Mouse (Mus musculus) midbrain, embryonic 16.5 days (tissue): ENCODE measurements around the gene Abhd10. TPM values are rescaled to one million over a fixed set of nuclear protein-coding genes. Genes with fewer than 3 reads are reported as not detected.

ENCODE experiments used
- ATAC-seq: fragments of 200-750 bp; cut with Nextera tagmentation; 2 replicates; pipeline ENCODE4 v1.8.0; 2017; ENCODE audit warnings: moderate TSS enrichment
- H3K27ac ChIP-seq: fragments of 300-500 bp; sonication (generic); 2 replicates; pipeline ENCODE4 v1.5.1; 2014; ENCODE audit warnings: mild to moderate bottlenecking, low read length, mixed read lengths
- H3K27me3 ChIP-seq: fragments of 300-500 bp; sonication (generic); 2 replicates; pipeline ENCODE4 v1.6.1; 2014; ENCODE audit warnings: low read depth, low read length, mixed read lengths; ENCODE audit not compliant: control insufficient read depth, insufficient read depth
- H3K36me3 ChIP-seq: fragments of 300-500 bp; sonication (generic); 2 replicates; pipeline ENCODE4 v1.6.1; 2014; ENCODE audit warnings: mild to moderate bottlenecking, low read length, moderate library complexity, mixed read lengths; ENCODE audit not compliant: control insufficient read depth, insufficient read depth
- H3K4me1 ChIP-seq: fragments of 300-500 bp; sonication (generic); 2 replicates; pipeline ENCODE4 v1.6.1; 2014; ENCODE audit warnings: mild to moderate bottlenecking, low read length, mixed read lengths; ENCODE audit not compliant: control insufficient read depth, insufficient read depth
- H3K4me2 ChIP-seq: fragments of 300-500 bp; sonication (generic); 2 replicates; pipeline ENCODE4 v1.6.1; 2014; ENCODE audit warnings: mild to moderate bottlenecking, low read length, mixed read lengths
- H3K4me3 ChIP-seq: fragments of 300-500 bp; sonication (generic); 2 replicates; pipeline ENCODE4 v1.5.1; 2014; ENCODE audit warnings: low read depth, mild to moderate bottlenecking, low read length, moderate library complexity, mixed read lengths
- H3K9ac ChIP-seq: fragments of 300-500 bp; sonication (generic); 2 replicates; pipeline ENCODE4 v1.6.1; 2014; ENCODE audit warnings: low read depth, low read length, mixed read lengths
- H3K9me3 ChIP-seq: fragments of 300-500 bp; sonication (generic); replicated peaks from 2 replicates; pipeline ENCODE4 v1.6.1; 2014; ENCODE audit warnings: mild to moderate bottlenecking, low read length, mixed read lengths; ENCODE audit not compliant: control insufficient read depth, poor library complexity, severe bottlenecking
- WGBS: fragments of 180-500 bp; shearing (Covaris S2); extraction: QIAGEN DNeasy Blood & Tissue Kit; methylation state at CpG from one replicate; pipeline ENCODE4 v1.1.7; 2014; 5-methylcytosine and 5-hydroxymethylcytosine counted together
- polyA plus RNA-seq: library from polyadenylated mRNA; unstranded; fragments of >200 nt; fragmentation: Nextera tagmentation; extraction: Ambion mirVana; gene quantifications from 2 replicates; pipeline ENCODE4 v1.2.1, GENCODE M21; 2015

Abhd10 gene
- polyA plus RNA-seq, 1 experiment from 2014 or later = 42.3 TPM

DNA sequence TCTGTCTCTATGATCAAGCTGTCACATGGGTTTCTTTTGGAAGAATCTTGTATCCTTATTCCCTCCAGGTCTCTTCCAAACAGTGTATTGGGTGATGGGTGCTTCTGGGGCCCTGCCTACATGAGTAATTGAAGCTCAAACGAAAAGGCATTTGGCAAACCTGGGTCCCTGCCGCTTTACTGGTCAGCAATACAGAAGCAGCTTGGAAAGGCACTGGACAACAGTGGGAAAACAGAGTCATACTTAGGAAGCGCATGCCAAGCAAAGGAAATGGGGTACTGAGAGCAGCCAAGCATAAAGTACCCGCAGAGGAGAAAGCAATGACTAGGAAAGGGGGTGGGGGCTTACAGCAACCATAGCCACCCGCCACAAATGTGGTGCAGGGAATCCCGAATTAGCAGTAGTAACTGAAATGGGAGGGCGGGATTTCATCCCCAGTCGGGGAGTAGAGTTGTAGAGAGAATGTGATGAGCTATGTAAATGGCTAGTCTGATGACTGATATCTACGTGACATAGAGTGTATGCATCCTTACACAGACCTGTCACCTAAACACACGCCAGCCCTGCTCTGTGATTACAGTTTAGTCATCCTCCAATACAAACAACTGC is 22.6 kb downstream of the Abhd10 start:
- Histone ChIP-seq H3K36me3 (peaks cover 35% of the 10 kb centered on the region), H3K9ac (no peak overlapping the region), H3K27ac (no peak overlapping the region), H3K27me3 (no peaks in the 10 kb centered on the region), H3K9me3 (no peaks in the 10 kb centered on the region; the same call in 1 of the 2 replicates), H3K4me3 (no peak overlapping the region), H3K4me2 (no peak overlapping the region), H3K4me1 (peaks cover 31% of the 10 kb centered on the region)
- ATAC-seq = no peak
- WGBS = 92% methylated on average over 10 of the region's 10 CpGs

DNA sequence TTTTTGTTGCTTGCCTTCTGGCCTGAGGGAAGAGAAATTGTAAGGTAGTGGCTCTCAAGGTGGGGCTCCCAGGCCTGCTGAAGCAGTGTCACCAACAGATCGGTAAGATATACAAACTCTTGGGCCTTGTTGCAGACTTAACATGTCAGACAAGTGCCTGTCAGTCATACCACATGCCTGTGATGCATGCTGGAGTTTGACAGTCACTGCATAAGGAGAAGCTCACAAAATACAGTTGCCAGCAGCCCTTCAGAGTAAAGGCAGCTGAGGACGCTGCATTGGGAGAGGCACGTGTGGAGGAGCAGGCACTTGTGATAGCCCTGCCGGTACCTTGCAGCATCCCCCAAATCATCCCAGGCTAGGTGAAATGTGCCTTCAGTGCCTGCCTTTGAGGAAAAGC is 24.5 kb downstream of the Abhd10 start:
- Histone ChIP-seq H3K4me1 (peaks cover 31% of the 10 kb centered on the region), H3K9me3 (no peaks in the 10 kb centered on the region; the same call in 1 of the 2 replicates), H3K9ac (no peak overlapping the region), H3K27me3 (no peaks in the 10 kb centered on the region), H3K36me3 (peaks cover 39% of the 10 kb centered on the region), H3K4me3 (no peak overlapping the region), H3K27ac (no peak overlapping the region), H3K4me2 (no peak overlapping the region)
- no peak for ATAC-seq
- WGBS = 97% methylated on average over 4 of the region's 4 CpGs

DNA sequence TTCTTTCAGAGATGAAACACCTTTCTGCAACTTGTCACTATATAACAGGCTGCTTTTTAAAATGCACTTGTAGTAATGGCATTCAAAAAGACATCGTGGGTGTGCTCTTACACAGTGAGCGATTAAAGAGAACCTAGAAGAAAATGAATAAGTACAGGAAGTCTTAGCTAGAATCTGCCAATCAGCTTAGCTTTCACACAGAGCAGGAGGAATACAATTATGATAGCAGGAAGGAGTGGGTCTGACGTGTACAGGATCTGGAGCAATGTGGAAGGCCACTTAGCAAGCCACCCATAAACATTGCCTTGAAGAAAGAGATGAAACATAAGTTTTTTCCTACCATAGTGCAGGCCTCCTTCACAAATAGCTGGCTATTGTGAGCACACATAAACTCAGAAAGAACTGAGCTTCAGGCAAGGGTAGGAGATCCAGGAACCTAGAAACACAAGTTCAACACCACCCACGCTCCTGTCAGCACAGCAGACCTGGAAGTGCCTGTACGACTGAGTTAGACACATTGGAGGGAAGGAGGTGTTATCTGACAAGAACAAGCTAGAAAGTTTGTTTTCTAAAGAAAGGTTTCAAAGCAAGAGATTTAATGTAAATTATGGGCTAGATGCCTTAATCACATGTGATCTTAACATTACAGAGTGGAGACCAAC is 28.1 kb downstream of the Abhd10 start:
- 82% methylated on average over 5 of the region's 5 CpGs for WGBS
- H3K9me3 ChIP-seq = no peaks in the 10 kb centered on the region; the same call in 1 of the 2 replicates
- no peak overlapping the region for H3K27ac ChIP-seq
- no peak overlapping the region for H3K4me3 ChIP-seq
- no peak overlapping the region for H3K4me2 ChIP-seq
- H3K27me3 ChIP-seq = no peaks in the 10 kb centered on the region
- peaks cover 50% of the 10 kb centered on the region for H3K36me3 ChIP-seq
- H3K4me1 ChIP-seq = peaks cover 1% of the 10 kb centered on the region; the same call in 1 of the 2 replicates
- ATAC-seq = no peak
- H3K9ac ChIP-seq = no peak overlapping the region

DNA sequence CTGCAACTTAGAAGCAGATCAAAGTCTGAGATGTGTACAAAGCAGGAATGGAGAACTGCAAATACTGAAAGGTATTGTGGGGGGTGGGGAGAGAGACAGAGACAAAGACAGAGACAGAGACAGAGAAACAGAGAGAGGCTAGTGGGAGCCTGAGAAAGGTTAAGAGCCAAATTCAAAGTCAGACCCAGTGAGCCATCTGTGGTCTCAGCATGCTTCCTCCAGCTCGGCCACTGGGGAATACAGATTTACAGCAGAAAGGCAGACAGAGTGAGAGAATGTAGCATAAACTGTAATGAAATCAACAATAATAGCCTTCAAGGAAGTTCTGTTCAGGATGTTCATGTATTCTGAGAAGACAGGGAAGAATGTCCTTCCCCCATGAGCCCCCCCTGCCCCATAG is 28.9 kb downstream of the Abhd10 start:
- H3K4me3 ChIP-seq = no peak overlapping the region

DNA sequence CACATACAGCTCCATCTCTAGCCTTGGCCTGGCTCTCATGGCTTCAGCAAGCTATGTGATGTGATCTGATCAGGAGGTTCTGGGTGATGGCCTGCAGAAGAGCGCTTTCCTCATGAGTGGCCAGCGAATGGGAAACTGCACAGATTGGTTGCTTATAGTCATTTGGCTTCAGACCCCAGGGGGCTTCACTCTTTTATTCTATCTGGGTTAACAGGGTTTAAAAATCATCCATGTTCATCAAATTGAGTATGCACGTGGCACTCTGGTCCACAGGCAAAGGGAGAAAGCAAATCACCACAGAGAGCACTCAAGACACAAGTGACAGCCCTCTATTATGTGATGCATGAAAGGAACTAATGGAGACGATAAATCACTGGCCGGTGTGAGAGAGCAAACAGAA is 29.5 kb downstream of the Abhd10 start:
- Histone ChIP-seq H3K4me3 (no peak overlapping the region), H3K27me3 (no peaks in the 10 kb centered on the region), H3K9ac (no peak overlapping the region), H3K27ac (no peak overlapping the region), H3K4me1 (no peaks in the 10 kb centered on the region), H3K4me2 (no peak overlapping the region), H3K36me3 (peaks cover 44% of the 10 kb centered on the region), H3K9me3 (no peaks in the 10 kb centered on the region; the same call in 1 of the 2 replicates)
- ATAC-seq = no peak
- 60% methylated on average over 5 of the region's 5 CpGs for WGBS

More for the DNA sequence above, 28.9 kb downstream of the Abhd10 start:
- Histone ChIP-seq H3K27ac (no peak overlapping the region), H3K9me3 (no peaks in the 10 kb centered on the region; the same call in 1 of the 2 replicates), H3K4me1 (no peaks in the 10 kb centered on the region), H3K9ac (no peak overlapping the region), H3K4me2 (no peak overlapping the region), H3K36me3 (peaks cover 50% of the 10 kb centered on the region), H3K27me3 (no peaks in the 10 kb centered on the region)
- 80% methylated on average over 1 of the region's 1 CpGs for WGBS
- ATAC-seq = no peak

DNA sequence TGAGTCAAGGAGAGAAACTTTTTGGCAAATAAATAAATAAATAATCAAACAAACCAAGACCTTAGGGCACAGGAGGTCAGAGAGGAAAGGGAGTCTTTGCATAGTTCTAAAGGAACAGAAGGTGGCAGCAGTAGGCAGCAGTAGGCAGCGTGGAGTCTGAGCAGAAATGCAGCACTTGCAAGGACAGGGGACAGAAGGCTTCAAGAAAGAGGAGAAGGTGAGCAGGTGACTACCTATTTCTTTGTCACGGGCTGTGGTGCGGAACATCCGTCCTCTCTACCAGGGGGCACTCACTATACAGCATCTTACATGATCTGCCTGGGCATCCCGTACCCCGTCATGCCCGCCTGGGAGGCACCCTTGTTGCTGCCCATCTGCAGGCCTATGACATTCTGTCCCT is 31.5 kb downstream of the Abhd10 start:
- Histone ChIP-seq H3K9me3 (no peaks in the 10 kb centered on the region), H3K4me3 (no peak overlapping the region), H3K27ac (no peak overlapping the region), H3K4me2 (no peak overlapping the region), H3K36me3 (peaks cover 28% of the 10 kb centered on the region), H3K4me1 (no peaks in the 10 kb centered on the region), H3K27me3 (no peaks in the 10 kb centered on the region), H3K9ac (no peak overlapping the region)
- peak; percentile 36; the same call in 1 of the 2 replicates for ATAC-seq
- 76% methylated on average over 7 of the region's 7 CpGs for WGBS

DNA sequence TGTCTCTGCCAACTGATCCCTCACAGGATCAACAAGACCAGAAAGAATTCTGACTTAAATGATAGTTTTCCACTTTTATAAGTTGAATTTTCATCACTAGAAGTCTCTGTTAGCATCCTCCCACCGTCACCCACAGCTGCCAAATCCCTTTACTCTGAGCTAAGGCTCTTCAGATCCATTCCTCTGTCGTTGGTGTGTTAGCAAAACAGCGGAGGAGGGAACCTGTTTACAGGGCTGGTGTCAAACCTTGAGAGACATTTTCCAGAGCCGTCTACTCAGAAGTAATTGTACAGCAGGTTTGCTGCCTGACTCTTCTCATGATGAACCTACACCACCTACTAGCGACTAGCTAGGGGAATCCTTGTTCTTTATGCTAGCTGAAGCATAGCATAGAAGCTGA is 43.5 kb downstream of the Abhd10 start:
- no peak overlapping the region for H3K27ac ChIP-seq
- ATAC-seq = no peak
- no peaks in the 10 kb centered on the region for H3K9me3 ChIP-seq
- 83% methylated on average over 5 of the region's 5 CpGs for WGBS
- no peaks in the 10 kb centered on the region for H3K27me3 ChIP-seq
- H3K4me2 ChIP-seq = no peak overlapping the region
- peaks cover 3% of the 10 kb centered on the region; the same call in 1 of the 2 replicates for H3K4me1 ChIP-seq
- H3K4me3 ChIP-seq = no peak overlapping the region
- no peaks in the 10 kb centered on the region for H3K36me3 ChIP-seq
- no peak overlapping the region for H3K9ac ChIP-seq

DNA sequence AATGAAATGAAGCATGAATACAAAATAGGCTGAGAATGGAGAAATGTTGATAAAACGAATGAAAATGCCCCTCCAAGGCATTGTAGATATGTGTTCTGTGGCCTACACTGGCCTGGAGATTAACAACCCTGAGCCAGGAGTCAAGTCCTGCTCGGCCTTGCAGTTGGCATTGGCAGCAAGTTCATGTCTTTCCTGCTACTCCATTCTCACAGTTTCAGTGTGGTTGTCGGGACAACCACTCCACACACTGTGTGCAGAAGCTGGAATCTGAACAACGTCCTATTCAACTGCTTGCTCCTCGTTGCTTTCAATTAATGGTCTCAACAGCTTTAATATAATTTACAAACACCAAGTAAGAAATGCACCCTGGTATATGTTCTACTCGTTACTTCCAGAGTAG is 44.8 kb downstream of the Abhd10 start:
- 48% methylated on average over 6 of the region's 6 CpGs for WGBS
- peak; percentile 70; the same call in 1 of the 2 replicates for ATAC-seq

DNA sequence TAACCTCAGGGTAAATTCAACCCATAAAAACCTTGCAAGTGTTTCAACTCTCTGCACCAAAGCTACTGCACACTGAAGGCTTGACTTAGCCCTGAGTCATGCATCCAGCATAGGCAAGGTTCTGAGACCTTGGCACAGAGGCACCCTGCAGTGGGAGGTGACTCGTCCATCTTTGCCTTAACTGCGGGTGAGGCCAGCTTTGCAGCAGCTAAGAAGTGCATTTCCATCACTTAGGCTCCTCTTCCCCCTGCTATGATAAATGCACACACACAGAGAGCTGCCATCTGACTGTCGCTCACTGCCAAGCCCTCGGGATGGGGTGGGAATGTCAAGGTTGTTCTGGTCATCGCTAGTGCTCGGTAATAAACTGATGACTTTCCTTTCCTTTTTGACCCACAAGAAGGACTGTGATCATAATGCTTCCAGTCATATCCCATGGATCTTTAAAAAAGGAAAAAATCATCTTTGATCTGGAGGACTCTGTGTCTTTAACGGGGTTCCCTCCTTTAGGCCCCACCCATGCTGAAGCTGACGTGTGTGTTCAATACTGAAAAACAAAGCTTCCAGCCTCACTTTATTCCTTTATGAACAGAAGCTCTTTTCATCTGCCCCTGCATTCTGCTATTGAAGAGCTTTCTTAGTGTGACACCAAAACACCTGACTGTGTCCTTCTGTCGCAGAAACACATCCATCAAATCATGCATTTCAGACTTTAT is 47.2 kb downstream of the Abhd10 start:
- Histone ChIP-seq H3K4me3 (no peak overlapping the region), H3K27me3 (no peaks in the 10 kb centered on the region), H3K36me3 (no peaks in the 10 kb centered on the region), H3K4me1 (peaks cover 9% of the 10 kb centered on the region), H3K4me2 (no peak overlapping the region), H3K9me3 (no peaks in the 10 kb centered on the region), H3K9ac (no peak overlapping the region), H3K27ac (no peak overlapping the region)
- 0 out of 2 replicates have a peak, but pooled peaks have one; percentile 18 for ATAC-seq
- 55% methylated on average over 9 of the region's 9 CpGs for WGBS

More for the DNA sequence above, 44.8 kb downstream of the Abhd10 start:
- Histone ChIP-seq H3K4me2 (no peak overlapping the region), H3K4me1 (peaks cover 4% of the 10 kb centered on the region; the same call in 1 of the 2 replicates), H3K27ac (no peak overlapping the region), H3K27me3 (no peaks in the 10 kb centered on the region), H3K9ac (no peak overlapping the region), H3K36me3 (no peaks in the 10 kb centered on the region), H3K9me3 (no peaks in the 10 kb centered on the region), H3K4me3 (no peak overlapping the region)
